Mouse (Mus musculus): ENCODE results near the gene Gm49403.
"Not testable (repeated sequence)": the region's sequence is repeated elsewhere in the genome, so short reads cannot be mapped to it uniquely, and the experiment has no call there.

The Gm49403 gene

DNA sequence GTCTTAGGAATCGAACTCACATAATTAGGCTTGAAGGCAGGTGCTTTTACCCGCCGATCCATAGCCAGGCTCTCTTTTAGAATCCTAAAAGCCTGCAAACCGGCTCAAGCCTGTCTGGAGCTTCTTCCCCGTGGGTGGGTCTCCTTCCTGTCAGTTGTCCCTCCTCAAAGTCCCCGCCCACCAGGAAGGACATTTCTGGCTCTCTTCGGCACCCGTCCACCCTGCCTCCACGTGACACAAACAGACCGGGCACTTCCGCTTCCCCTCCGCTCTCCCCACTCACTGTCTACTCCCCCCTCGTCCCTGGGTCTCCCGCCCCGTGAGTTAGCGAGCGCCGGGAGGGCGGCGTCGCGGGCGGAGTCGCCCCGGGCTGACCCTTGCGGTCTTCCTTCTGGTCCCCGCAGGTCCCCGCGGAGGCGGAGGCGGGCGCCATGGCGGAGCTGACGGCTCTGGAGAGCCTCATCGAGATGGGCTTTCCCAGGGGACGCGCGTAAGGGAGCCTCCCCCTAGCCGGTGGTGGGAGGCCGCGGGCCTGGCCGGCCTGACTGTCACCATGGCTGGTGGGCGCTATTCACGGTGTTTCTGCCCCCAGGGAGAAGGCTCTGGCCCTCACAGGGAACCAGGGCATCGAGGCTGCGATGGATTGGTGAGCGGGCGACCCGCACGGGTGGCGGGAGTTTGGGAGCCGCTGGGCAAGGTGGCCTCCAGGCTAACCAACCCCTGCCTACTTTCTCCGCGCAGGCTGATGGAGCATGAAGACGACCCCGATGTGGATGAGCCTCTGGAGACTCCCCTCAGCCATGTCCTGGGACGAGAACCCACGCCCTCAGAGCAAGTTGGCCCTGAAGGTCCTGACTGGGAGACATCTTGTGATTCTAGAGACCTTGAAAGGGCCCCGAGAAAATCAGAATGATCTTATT, 12.2 kb upstream of the Gm49403 start, which contains the start of gene Ubxn1:
TSS of gene Ubxn1 (plus strand) at position 230 of the 920 bp plus-strand sequence.
- peak; percentile 97 for DNase-seq (ENCODE audit: low read depth, low spot score)

DNA sequence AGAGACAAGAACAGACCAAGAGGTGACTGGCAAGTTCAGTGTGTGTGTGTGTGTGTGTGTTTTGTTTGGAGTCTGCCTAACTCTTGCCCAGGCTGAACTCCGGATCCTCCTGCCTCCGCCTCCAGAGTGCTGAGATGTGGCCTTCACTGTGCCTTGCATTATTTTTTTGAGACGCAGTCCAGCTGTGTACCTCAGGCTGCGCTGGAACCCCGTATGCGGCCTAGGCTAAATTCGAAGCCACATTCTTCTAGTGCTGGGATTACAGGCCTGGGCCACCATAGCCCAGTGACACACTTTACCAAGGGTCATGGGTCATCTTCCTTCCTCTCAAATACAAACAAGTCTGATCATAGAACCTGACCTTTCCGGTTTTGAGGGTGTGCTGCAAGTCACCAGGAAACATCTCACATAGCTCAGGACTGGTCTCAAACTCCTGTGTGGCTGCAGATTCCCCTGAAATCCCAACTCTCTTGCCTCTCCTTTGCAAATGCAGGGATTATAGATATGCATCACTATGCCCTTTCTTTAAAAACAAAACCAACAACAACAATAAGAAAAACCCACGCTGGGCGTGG, 11.4 kb upstream of the Gm49403 start:
- no peak for DNase-seq (ENCODE audit: low read depth, low spot score)

DNA sequence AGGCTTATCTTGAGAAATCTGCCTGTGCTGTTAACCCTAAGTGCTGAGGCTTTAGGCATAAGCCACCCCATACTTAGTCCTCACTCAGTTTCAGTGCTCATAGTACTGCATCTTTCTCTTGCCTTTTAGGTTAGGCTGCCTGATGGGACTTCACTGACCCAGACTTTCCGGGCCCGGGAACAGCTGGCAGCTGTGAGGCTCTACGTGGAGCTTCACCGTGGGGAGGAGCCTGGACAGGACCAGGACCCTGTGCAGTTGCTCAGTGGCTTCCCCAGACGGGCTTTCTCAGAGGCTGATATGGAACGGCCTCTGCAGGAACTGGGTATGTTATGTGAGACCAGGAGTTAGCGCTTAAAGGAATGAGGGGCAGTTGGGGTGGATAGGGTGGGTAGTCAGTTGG, 8.7 kb upstream of the Gm49403 start:
- no peak for DNase-seq (ENCODE audit: low read depth, low spot score)

DNA sequence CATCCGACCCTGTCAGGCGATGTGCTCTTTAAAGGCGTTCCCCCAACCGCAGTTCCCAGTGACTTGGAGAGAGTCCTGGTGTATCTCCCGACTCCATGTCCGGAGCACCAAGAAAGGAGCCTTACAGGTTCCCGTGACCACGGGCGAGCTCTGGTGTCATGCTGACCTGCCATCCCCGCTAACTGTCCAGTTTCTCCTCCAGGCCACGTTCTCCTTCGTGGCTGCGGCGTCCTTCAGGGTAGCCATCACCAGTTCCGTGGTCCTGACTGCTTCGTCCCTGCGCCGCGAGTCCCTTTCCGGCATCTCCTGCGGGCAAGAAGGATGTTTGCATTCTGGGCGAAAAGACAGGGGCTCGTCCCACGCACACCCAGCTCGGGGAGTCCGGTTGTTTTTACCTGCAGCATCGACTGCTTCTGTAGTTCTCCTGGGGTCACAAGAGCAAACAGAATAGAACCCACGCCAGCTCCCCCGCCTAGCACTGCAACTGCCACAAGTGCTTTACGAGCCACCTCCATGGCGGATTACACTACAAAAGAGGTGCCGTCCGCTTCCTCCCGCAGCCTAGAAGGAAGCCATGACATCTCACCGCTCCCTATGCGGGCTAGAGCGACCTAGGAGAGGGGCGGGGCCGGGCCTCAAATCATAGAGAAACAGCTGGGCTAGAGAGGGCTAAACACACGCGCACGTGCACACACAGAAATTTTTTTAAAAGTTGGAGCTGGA, 3.3 kb upstream of the Gm49403 start, which contains the start of gene Uqcc3:
TSS of gene Uqcc3 (minus strand) at position 613 of the 723 bp plus-strand sequence.
- DNase-seq (ENCODE audit: low read depth, low spot score): peak; percentile 83

DNA sequence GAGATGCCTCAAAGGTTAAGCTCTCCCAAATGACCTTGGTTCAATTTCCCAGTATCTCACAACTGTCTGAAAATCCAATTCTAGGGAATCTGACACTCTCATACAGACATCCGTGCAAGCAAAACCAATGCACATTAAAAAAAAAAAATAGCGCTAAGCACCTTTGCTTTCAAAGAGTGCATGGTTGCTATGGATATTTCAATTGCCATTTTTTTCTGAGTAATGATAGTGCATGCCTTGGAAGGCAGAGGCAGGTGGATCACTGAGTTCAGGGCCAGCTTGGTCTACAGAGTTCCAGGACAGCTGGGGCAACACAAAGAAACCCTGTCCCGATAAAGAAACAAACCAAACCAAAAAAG, 2.7 kb upstream of the Gm49403 start:
- no peak for DNase-seq (ENCODE audit: low read depth, low spot score)

DNA sequence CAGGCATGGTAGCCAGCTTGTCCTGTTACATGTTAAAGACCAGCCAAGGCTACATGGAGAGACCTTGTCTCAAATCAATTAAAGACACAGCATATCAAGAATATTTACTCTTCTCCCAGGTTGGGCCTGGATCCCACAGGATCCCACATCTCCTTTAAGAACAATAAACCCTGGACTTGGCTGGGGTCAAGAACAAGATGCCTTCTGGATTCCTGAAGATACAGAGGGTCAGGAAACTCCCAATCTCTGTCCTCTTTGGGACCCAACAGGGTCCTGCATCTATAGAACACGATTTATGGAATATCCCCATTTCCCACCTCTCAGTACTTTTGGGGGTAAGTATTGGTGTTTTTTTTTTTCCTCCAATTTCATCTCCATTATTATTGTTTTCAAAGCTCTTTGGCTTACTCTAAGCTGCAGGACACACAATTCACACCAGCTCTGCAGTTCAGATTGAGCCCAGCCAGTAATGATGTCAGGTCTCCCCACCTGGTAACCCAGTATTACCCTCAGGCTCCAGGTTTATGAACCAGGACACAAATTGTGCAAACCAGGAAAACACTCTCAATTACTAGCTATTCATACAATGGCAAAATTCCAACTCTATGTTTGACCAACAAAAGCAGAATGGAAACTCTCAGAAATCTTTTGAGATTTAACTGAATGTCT, 3.3 kb downstream of the Gm49403 start:
- DNase-seq (ENCODE audit: low read depth, low spot score): no peak

DNA sequence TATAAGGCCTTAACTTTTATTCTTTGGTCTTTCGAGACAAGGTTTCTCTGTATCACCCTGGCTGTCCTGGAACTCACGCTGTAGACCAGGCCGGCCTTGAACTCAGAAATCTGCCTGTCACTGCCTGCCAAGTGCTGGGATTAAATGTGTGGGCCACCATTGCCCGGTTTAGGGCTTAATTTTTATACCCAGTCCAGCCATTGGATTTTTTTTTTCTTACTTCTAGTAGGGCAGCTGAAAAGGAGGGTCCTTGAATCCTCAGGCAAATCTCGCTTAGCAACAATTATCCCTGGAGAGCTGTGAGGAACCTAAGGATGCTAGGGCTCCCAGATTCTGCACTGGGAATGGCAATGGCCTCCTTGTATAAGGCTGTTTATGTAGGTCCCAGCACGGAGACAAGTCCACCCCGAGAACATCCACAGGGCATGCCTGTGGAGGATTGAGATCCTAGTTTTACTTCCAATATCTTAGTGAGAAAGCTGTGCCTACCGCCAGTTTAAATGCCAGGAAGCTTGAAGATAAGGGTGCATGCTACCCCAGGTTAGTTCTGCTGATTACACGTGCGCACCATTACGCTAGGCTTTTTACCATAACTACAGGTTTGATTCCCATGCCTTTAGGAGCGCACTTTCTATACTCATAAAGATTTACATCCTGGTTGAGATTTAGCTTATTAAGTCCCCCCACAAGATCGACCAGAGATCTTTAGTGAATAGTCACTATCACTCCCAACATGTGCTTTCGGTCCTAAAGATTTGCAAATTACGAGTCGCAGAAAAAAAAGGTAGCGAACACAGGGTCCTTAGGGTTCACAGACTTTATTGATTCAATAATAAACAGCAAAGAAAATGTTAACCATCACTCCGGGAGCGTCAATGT, 4.1 kb downstream of the Gm49403 start:
- DNase-seq (ENCODE audit: low read depth, low spot score): no peak

DNA sequence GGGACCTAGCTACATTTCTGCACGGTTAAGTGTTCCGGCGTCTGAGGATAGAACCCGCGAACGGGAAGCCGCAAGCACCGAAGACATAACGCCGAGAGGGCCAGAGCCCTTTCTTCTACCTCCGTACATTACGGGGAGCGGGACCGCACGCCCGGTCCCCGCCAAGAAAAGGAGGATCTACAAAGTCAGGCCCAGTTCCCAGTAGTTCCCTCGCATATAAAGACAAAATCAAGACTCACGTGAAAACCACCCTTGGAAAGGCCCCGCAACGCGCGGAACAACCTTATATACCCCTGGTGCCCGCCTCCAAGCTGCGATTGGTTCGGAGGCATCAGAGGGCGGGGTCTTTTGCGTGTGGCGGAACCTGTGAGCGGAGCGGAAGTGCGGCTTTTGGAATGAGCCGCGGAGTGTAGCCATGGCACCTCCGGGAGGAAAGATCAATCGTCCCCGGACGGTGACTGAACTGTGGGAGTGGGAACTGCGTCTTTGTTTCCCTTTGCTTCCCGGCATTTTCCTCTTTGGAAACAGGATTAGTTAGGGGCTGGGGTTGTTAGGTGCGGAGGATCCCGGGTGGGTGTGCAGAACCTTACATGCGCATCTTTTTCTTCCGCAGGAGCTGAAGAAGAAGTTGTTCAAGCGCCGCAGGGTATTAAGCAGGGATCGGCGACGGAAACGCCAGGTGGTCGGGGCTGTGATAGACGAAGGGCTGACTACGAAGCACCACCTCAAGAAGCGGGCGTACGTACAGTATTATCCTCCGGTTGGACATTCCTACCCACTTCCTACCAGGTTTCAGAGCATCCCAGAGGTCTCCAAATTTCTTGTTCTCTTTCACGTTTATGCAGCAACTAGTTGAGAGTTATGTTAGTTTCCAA, 5.0 kb downstream of the Gm49403 start, which contains the start of the genes 1810009A15Rik and Gm49416:
TSS of gene 1810009A15Rik (plus strand) at position 343 of the 875 bp plus-strand sequence.
TSS of gene Gm49416 (plus strand) at position 416 of the 875 bp plus-strand sequence.
- peak; percentile 92 for DNase-seq (ENCODE audit: low read depth, low spot score)

DNA sequence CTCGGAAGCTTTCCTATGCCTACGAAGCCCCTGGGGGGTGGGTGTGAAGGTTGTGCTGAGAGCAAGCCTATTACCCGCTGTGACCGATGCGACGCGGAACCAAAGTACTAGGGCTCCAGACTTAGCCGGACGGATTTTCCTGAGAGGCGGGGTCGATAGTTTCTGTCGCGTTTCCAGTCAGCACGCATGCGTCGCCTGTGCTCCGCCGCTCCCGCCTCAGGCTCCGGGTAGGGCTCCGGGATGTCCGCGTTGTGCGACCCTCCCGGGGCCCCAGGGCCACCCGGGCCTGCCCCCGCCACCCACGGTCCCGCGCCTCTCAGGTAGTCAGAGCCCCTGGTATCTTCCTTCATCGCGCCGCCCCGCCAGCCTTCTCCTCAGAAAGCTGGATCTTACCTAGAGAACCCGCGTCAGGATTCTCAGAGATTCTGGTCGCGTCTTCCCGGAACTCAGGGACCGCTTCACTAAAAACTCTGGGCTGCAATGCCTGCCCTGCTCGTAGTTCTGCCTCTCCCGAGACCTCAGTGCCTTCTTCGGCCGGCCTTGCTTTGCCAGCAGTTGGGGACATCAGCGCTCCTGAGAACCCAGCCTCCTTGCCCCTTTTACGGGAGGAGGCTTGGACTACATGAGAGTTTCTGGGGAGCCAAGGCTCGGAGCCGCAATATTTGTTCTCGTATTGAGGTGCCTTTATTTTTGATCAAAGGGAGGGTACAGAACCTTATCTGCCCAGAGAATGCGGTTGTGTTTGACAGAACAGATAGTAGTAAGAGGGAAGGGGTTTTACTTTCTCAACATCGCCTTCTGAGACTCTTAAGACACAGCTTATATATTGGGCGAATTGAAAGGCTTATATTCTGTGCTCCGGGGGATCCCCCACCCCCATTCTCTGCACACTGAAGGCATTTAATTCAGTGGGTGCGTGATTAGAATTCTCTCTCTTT, 9.4 kb downstream of the Gm49403 start, which contains the start of gene Ints5:
TSS of gene Ints5 (plus strand) at position 177 of the 938 bp plus-strand sequence.
- DNase-seq (ENCODE audit: low read depth, low spot score): peak; percentile 87

DNA sequence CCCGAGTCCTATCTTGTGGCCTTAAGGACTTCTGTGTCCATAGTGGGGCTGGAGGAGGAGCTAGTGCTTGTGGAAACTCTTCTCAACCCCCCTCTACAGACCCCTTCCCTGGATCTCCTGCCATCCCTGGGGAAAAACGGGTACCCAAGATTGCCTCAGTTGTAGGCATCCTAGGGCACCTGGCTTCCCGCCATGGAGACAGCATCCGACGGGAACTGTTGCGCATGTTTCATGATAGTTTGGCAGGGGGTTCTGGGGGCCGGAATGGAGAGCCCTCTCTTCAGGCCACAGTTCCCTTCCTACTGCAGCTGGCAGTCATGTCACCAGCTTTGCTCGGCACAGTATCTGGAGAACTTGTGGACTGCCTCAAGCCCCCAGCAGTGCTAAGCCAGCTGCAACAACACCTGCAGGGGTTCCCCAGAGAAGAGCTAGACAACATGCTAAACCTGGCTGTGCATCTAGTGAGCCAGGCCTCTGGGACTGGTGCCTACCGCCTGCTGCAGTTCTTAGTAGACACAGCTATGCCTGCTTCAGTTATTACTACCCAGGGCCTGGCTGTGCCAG, 11.7 kb downstream of the Gm49403 start:
- no peak for DNase-seq (ENCODE audit: low read depth, low spot score)

DNA sequence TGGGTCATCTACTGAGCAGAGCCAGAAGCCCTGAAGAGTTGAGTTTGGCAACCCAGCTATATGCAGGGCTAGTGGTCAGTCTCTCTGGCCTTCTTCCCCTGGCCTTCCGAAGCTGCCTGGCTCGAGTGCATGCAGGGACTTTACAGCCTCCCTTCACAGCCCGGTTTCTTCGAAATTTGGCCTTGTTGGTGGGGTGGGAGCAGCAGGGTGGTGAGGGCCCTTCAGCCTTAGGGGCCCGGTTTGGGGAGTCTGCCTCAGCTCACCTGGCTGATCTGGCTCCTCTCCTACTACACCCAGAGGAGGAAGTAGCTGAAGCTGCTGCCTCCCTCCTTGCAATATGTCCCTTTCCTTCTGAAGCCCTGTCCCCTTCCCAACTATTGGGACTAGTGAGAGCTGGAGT, 12.5 kb downstream of the Gm49403 start:
- not testable (repeated sequence) for DNase-seq (ENCODE audit: low read depth, low spot score)

DNA sequence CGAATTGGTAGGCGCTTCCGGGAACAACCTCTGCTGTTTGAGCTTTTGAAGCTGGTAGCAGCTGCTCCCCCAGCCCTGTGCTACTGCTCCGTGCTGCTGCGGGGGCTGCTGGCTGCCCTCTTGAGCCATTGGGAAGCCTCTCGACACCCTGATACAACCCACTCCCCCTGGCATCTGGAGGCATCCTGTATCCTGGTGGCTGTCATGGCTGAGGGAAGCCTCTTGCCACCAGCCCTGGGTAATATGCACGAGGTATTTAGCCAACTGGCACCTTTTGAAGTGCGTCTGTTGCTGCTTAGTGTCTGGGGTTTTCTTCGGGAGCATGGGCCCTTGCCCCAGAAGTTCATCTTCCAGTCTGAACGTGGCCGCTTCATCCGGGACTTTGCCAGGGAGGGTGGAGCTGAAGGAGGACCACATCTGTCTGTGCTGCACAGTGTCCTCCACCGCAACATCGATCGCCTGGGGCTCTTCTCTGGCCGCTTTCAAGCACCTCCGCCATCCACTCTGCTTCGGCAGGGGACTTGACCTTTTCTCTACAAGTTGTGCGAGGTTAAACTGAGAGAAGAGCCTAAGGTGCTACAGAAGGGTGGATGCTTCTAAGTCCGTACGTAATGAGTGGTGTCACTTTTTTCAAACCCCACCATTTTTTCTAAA, 13.6 kb downstream of the Gm49403 start:
- not testable (repeated sequence) for DNase-seq (ENCODE audit: low read depth, low spot score)

DNA sequence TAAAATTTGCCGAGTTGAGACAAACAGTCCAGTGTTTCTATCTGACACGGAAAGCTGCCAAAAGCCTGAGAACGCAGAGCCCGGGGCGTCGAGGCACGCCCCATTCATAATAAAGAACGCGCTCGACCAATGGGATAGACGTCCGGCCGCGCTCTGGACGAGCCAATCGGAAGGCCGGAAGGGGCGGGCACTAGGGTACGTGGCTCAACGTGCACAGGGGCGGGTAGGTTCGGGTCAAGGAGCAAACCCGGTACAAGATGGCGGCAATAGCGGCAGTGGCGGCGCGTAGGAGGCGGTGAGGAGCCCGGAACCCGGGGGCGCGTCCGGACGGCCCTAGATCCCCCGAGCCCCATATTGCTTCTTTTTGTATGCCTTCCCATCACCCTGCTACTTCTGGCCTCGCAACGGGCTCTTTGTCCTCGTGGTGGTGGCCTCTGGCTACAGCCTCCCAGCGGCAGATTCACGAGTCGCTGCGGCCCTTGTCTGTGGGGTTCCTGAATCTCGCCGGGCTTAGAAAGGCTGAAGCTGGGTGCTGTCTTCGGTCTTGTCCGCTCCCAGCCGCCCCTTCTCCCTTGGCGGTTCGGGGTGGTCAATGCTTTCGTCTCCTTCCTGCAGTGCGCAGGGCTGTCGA, 14.2 kb downstream of the Gm49403 start, which contains the start of gene Ganab:
TSS of gene Ganab (plus strand) at position 207 of the 631 bp plus-strand sequence.
- DNase-seq (ENCODE audit: low read depth, low spot score): peak; percentile 92

DNA sequence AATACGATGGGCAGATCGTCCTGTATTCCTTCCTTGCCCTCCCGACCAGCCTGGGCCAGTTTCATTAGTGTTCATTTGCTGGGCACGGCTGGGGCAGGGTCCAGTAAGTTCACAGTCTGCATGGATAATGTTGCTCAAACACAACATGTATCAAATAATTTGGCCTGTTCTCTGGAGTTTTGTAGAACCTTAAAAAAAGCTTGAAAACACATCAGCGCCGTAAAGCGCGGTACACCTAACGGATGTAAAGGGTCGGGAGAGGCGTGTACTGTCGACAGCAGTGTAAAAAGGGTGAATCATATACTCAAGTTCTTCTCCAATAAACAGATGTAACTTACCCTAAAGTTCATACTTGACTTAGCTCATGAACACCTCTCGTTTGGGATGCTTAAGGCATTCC, 14.8 kb downstream of the Gm49403 start:
- no peak for DNase-seq (ENCODE audit: low read depth, low spot score)

DNA sequence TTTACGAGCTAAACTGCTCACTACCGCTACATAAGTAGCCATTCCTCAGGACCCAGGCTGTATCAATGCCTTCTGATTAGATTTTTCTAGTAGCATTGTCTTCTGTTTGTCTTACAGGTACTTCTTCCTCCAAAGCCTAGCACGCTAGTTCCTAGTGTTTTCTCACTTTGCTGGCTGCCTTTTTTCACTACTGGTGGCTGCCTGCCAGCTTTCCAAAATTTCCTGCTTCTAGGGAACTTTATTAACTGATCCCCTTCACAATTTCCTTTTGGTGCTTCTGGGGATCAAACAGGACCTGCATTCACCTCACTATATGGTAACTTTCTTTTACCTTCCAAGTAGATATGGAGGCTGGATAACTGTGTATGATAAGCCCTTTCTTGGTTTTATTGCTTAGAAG, 15.3 kb downstream of the Gm49403 start:
- no peak for DNase-seq (ENCODE audit: low read depth, low spot score)

DNA sequence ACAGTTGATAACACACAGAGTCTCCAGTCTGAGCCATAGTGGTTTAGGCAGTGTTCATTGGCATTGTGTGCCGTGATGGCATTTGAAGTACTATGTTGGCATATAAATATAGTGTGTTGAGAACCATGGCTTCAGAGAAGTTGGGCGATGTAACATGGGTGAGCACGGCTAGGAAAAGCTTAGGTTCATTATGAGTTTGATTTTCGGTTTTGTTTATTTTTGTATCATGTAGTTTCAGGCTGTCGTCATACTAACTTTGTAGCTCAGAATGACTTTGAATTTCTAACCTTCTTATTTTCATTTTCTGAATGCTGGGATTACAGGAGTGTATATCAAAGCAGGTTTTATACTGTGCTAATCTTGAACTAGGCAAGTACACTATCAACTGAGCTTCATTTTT, 19.7 kb downstream of the Gm49403 start:
- no peak for DNase-seq (ENCODE audit: low read depth, low spot score)

DNA sequence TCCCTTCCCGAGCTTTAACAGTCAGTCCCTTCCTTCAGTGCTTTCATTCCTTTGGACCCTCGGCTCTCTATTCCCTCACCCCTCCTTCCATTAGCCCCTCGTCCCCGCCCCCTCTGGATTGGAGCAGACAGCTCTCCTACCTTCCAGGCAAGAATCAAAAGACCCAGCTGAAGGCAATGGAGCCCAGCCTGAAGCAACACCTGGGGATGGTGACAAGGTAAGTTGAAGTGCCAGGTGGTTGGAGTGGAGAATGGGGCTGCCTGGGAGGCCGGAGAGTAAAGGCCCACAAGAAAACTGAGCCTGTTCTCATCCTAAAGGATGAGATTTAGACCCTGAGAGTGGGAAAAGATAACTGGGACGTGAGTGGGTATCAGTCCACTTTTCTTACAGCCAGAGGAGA, 24.8 kb downstream of the Gm49403 start:
- DNase-seq (ENCODE audit: low read depth, low spot score): no peak
